Mouse (Mus musculus): ENCODE measurements at regions not wholly inside any gene's neighbourhood (a gene's known extent, or its start where the extent isn't known, plus 50 kb on each side); places are given as distances from the start of the nearest gene placed in this dataset.

- DNase-seq (ENCODE audit: low read depth, low spot score): no peak
These were observed 80.0 kb upstream of the Acvr2a start for GRCm38 (mm10) chr2:48733936-48734335.

DNA sequence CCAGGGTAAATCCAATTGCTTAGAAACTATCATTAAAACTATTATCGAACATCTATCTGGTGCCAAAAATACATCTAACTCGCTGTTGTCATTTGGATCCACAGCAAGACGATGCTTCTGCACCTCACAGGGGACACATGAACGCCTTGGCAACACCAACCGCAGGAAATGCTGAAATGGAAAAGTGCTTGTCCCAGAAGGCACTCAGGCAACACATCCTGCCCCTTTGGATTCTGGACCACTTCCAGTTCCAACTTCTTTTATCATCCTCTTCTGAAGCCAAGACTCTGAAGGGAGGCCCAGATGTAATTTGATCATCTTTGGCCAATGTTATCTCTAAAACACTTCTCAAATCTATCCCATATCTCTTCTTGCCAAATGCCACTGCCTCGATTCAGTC, 79.4 kb upstream of the Acvr2a start:
- no peak for DNase-seq (ENCODE audit: low read depth, low spot score)

DNA sequence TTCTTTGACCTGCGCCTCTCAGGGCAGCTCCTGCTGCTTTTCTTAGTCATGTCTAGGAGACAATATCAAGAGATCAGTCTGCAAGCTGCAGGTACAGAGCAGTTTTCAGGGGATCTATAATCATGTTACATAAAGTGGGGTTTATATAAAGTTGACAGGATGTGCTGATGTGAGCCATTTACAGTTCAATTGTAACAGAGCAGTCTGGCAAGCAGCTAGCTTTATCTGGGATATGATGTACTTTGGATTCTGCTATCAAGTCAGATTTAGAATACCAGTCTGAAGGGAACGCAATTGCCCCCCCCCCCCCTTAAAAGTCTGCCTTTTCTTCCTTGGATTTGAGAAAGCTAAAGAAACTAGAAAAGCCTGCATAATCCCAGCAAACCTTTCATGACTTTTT, 77.6 kb upstream of the Acvr2a start:
- DNase-seq (ENCODE audit: low read depth, low spot score): no peak
